Mouse (Mus musculus) heart, postnatal 4 days (tissue): Measurements from ENCODE around the gene Atp2c1. TPM values are rescaled to one million over a fixed set of nuclear protein-coding genes. Genes with fewer than 3 reads are reported as not detected.

Source experiments
- DNase-seq: peaks from one replicate; pipeline ENCODE4 v3.0.0; 2021
- total RNA-seq, 2 experiments: library from RNA; stranded (reverse); gene quantifications; 2 replicates each; pipeline ENCODE4 v1.2.3; 2021

Atp2c1 gene
- total RNA-seq, 2 experiments from 2014 or later: 45.6 to 56.2 TPM

- DNase-seq: no peak
Observed at GRCm38 (mm10) chr9:105488363-105488762, 38.8 kb downstream of the Atp2c1 start.

GRCm38 (mm10) chr9:105484338-105485084, 42.6 kb downstream of the Atp2c1 start:
- DNase-seq: peak; percentile 29

- DNase-seq: no peak
Observed at GRCm38 (mm10) chr9:105483880-105484279, 43.2 kb downstream of the Atp2c1 start.

GRCm38 (mm10) chr9:105482715-105483510, 44.2 kb downstream of the Atp2c1 start:
- no peak for DNase-seq

- DNase-seq: peak; percentile 49
Observed at GRCm38 (mm10) chr9:105482070-105482469, 45.0 kb downstream of the Atp2c1 start.

GRCm38 (mm10) chr9:105476134-105476533, 51.0 kb downstream of the Atp2c1 start:
- DNase-seq: no peak

- no peak for DNase-seq
Observed at GRCm38 (mm10) chr9:105474910-105475309, 52.2 kb downstream of the Atp2c1 start.

GRCm38 (mm10) chr9:105467787-105468186, 59.3 kb downstream of the Atp2c1 start:
- DNase-seq: no peak

GRCm38 (mm10) chr9:105461496-105461895, 65.6 kb downstream of the Atp2c1 start:
- no peak for DNase-seq

GRCm38 (mm10) chr9:105459032-105459431, 68.1 kb downstream of the Atp2c1 start:
- no peak for DNase-seq

GRCm38 (mm10) chr9:105408549-105408948, 118.6 kb downstream of the Atp2c1 start:
- no peak for DNase-seq

GRCm38 (mm10) chr9:105395218-105395627, 131.9 kb downstream of the Atp2c1 start, which contains the start of the genes Aste1 and Nek11:
TSS of gene Aste1 (plus strand) at chr9:105395392.
TSS of gene Nek11 (minus strand) at chr9:105395524.
- DNase-seq: peak; percentile 96

- DNase-seq: no peak
Observed at GRCm38 (mm10) chr9:105394720-105395119, 132.4 kb downstream of the Atp2c1 start.

- no peak for DNase-seq
Observed at GRCm38 (mm10) chr9:105390616-105391015, 136.5 kb downstream of the Atp2c1 start.

- DNase-seq: peak; percentile 82
Observed at GRCm38 (mm10) chr9:105389289-105389688, 137.8 kb downstream of the Atp2c1 start.

- no peak for DNase-seq
Observed at GRCm38 (mm10) chr9:105387403-105387802, 139.7 kb downstream of the Atp2c1 start.

GRCm38 (mm10) chr9:105379533-105380145, 147.5 kb downstream of the Atp2c1 start:
- no peak for DNase-seq

GRCm38 (mm10) chr9:105377622-105378021, 149.5 kb downstream of the Atp2c1 start:
- no peak for DNase-seq

GRCm38 (mm10) chr9:105376954-105377530, 150.1 kb downstream of the Atp2c1 start:
- no peak for DNase-seq

GRCm38 (mm10) chr9:105376411-105376810, 150.7 kb downstream of the Atp2c1 start:
- DNase-seq: no peak

GRCm38 (mm10) chr9:105374361-105374760, 152.8 kb downstream of the Atp2c1 start:
- no peak for DNase-seq

GRCm38 (mm10) chr9:105368605-105369004, 158.5 kb downstream of the Atp2c1 start:
- no peak for DNase-seq

GRCm38 (mm10) chr9:105366199-105366598, 160.9 kb downstream of the Atp2c1 start:
- DNase-seq: no peak
